Mouse (Mus musculus): ENCODE data around the gene Cttnbp2.

DNA sequence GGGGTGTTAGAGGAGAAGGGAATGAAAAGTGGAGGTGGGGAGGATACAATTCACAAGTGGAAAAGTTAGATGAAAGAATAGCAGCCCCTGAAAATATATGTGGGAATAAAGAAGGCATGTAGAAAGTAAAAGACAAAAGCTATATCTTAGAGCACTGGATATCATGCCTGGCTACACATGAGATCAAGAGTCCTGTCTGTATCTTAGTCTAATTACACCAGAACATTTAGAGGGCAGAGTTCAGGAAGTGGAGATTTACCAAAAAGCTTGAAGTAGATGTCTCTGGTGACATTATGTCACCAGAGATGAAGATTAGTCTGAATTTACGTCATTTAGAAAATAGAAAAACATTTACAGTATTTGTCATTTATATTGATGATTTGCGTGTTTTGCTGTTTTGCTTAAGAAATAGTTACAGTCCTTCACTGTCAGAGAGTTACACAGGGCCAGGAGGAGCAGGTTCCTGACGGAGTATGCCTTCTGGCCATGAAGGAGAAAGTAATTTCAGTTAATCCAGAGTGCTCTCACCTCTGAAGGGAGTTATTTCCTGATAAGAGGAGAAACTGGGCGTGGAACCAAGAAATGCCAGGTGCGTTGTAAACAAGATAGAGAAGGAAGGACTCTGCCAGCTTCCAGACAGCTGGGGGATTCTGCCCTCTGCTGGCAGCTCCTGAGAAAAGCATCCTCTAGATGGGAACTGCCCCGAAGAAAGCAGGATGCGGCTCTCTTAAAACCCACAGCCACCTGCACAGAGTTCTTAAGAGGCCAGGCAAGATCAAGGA is 142.0 kb downstream of the Cttnbp2 start:
- TF ChIP-seq HCFC1 (IDR thresholded peaks at IDR 0.05; ENCODE audit: borderline replicate concordance, insufficient read depth, low read length) (no peak), ZNF384 (IDR thresholded peaks at IDR 0.05; ENCODE audit: low read depth, low read length) (no peak), MAFK (IDR thresholded peaks at IDR 0.05; ENCODE audit: insufficient read depth, low read depth, low read length) (no peak), ZC3H11A (IDR thresholded peaks at IDR 0.05; ENCODE audit: borderline replicate concordance, low read depth, low read length) (peak; percentile 88)
